Mouse (Mus musculus): ENCODE measurements around the gene Gm10118. TPM values are rescaled to one million over a fixed set of nuclear protein-coding genes. Genes with fewer than 3 reads are reported as not detected.

Gm10118 gene
- polyA plus RNA-seq, 1 experiment from 2014 or later, result 3.4 TPM

DNA sequence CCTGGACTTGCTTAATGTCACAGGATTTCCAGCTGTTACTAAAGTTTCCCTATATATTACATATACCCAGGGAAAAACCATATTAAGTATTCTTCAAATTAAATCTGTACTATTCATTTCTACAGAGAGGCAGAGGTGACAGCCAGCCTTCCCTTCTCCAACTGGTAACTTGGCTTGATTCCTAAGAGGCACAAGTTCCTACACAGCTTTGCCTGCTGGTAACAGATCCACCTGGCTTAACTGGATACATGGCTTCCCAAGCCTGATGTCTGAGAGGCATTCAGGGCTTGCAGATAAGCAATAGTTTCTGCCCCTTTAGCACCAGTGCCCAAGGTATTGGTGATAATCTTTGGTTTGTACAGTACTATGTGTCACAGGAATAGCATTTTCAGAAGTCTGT lies 27.3 kb downstream of the Gm10118 start:
- H3K4me2 ChIP-seq, result no peak overlapping the region
- no peaks in the 10 kb centered on the region for H3K27me3 ChIP-seq (ENCODE audit: control insufficient read depth, insufficient read depth, low read length)
- H3K9ac ChIP-seq (ENCODE audit: low read depth, low read length), result no peak overlapping the region
- H3K4me1 ChIP-seq (ENCODE audit: control insufficient read depth, insufficient read depth, low read length), result no peaks in the 10 kb centered on the region
- H3K4me3 ChIP-seq (ENCODE audit: low read depth, low read length), result no peak overlapping the region
- H3K36me3 ChIP-seq (ENCODE audit: control insufficient read depth, insufficient read depth, low read length), result no peaks in the 10 kb centered on the region
- H3K27ac ChIP-seq (ENCODE audit: low read depth, low read length), result no peak overlapping the region
- ATAC-seq (replicated peaks; ENCODE audit: insufficient number of reproducible peaks, low FRiP score, low TSS enrichment), result no peak
- H3K9me3 ChIP-seq (replicated peaks; ENCODE audit: control insufficient read depth, low read length), result no peaks in the 10 kb centered on the region

DNA sequence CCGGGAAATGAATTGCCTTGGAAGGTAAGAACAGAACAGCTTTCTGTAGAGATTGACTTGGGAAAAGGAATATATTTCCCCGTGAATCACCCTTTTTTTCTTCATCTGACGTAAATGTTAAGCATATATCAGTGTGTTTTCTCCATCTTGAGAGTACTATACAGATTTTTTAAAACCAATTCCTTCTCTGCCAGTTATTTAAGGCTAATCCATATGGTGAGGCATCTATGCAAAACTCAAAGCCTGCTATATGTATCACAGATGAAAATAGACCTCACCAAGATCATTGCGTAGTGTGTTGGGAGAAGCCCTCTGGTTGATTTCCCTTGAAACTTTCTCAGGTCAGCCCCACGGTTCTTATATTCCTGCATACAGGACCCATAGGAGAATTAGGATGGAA lies 32.6 kb downstream of the Gm10118 start:
- Histone ChIP-seq H3K4me1 (ENCODE audit: control insufficient read depth, insufficient read depth, low read length) (no peaks in the 10 kb centered on the region), H3K4me3 (ENCODE audit: low read depth, low read length) (no peak overlapping the region), H3K27me3 (ENCODE audit: control insufficient read depth, insufficient read depth, low read length) (no peaks in the 10 kb centered on the region), H3K36me3 (ENCODE audit: control insufficient read depth, insufficient read depth, low read length) (no peaks in the 10 kb centered on the region), H3K9me3 (replicated peaks; ENCODE audit: control insufficient read depth, low read length) (no peaks in the 10 kb centered on the region), H3K27ac (ENCODE audit: low read depth, low read length) (no peak overlapping the region), H3K9ac (ENCODE audit: low read depth, low read length) (no peak overlapping the region), H3K4me2 (no peak overlapping the region)
- no peak for ATAC-seq (replicated peaks; ENCODE audit: insufficient number of reproducible peaks, low FRiP score, low TSS enrichment)
- WGBS (ENCODE audit: insufficient replicate concordance), result 91% methylated on average over 5 of the region's 5 CpGs

DNA sequence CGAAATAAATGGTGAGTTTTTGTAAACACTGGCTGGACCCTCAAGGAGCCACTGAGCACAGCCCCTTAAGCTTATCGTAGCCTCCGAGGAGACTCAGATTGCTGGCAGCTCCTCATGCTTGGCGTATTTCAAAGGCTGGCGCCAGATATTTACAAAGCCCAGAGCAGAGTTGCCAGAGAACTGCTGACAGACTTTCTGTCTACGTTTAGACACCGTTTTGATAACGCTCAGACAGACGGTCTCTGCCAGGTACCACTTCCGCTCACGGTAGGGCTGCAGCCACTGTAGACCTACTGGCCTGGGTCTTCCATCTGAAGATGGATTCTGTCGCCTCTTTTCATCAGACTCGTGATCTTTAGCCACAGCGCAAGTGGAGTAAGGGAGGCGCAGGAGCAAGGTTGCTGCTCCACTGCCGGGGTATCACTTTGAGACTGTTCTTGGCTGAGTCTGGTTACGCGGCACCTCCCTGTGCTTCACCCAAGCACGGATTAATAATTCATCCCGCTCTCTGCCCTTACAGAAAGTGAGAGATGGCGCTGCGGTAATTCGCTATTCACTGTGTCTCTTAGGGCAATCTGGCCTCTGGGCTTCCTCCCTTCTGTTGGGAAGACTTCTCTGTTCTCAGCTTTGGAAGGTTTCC lies 40.7 kb downstream of the Gm10118 start:
- Histone ChIP-seq H3K9me3 (replicated peaks; ENCODE audit: control insufficient read depth, low read length) (no peaks in the 10 kb centered on the region), H3K27me3 (ENCODE audit: control insufficient read depth, insufficient read depth, low read length) (no peaks in the 10 kb centered on the region), H3K9ac (ENCODE audit: low read depth, low read length) (0 out of 2 replicates have a peak overlapping the region, but pooled peaks have one; percentile 39), H3K4me1 (ENCODE audit: control insufficient read depth, insufficient read depth, low read length) (peaks cover 6% of the 10 kb centered on the region; the same call in 1 of the 2 replicates), H3K4me3 (ENCODE audit: low read depth, low read length) (peak overlapping the region; percentile 36), H3K36me3 (ENCODE audit: control insufficient read depth, insufficient read depth, low read length) (no peaks in the 10 kb centered on the region), H3K4me2 (peak overlapping the region; percentile 62), H3K27ac (ENCODE audit: low read depth, low read length) (peak overlapping the region; percentile 58)
- WGBS (ENCODE audit: insufficient replicate concordance), result 38% methylated on average over 23 of the region's 23 CpGs
- no peak for ATAC-seq (replicated peaks; ENCODE audit: insufficient number of reproducible peaks, low FRiP score, low TSS enrichment)

DNA sequence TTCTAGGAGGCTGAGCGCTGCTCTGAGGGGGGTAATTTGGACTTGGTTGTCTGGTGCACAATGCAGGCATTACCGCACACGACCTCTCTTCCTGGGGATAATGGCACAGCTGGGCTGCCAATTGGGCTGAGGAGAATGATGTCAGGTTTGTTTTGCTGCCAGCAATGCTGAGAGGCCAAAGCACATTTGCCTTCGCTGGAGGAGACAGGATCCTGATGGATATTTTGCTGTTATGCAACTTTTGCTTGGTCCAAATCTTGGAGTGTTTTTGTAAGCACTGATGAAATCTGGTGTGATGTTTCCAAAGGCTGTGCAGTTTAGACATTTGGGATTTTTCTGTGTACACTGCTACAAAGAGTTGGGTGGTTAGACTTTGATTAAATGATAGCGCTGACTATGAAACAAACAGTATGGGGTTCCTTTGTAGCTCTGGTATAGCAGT lies 46.8 kb downstream of the Gm10118 start:
- 83% methylated on average over 5 of the region's 5 CpGs for WGBS (ENCODE audit: insufficient replicate concordance)
- Histone ChIP-seq H3K27me3 (ENCODE audit: control insufficient read depth, insufficient read depth, low read length) (no peaks in the 10 kb centered on the region), H3K36me3 (ENCODE audit: control insufficient read depth, insufficient read depth, low read length) (no peaks in the 10 kb centered on the region), H3K9me3 (replicated peaks; ENCODE audit: control insufficient read depth, low read length) (no peaks in the 10 kb centered on the region), H3K4me3 (ENCODE audit: low read depth, low read length) (no peak overlapping the region), H3K4me1 (ENCODE audit: control insufficient read depth, insufficient read depth, low read length) (peaks cover 6% of the 10 kb centered on the region; the same call in 1 of the 2 replicates), H3K4me2 (no peak overlapping the region), H3K27ac (ENCODE audit: low read depth, low read length) (no peak overlapping the region), H3K9ac (ENCODE audit: low read depth, low read length) (no peak overlapping the region)
- ATAC-seq (replicated peaks; ENCODE audit: insufficient number of reproducible peaks, low FRiP score, low TSS enrichment), result no peak

Other genes with a start within 250 kb of the Gm10118 start
- gene Lrrtm3, start 162.8 kb upstream of the Gm10118 start, polyA plus RNA-seq (2014; fragmentation: Nextera tagmentation; extraction: Ambion mirVana), result 0.83 and 0.86 TPM in 2 replicates